Mouse (Mus musculus) neutrophil, adult 65 days (primary cell): ENCODE data around the gene Aven. TPM values are rescaled to one million over a fixed set of nuclear protein-coding genes. Genes with fewer than 3 reads are reported as not detected.

Experiments
- total RNA-seq: library from RNA; stranded (reverse); gene quantifications from 2 replicates; pipeline ENCODE4 v1.2.4, GENCODE M21; 2023

Gene Aven
- 3.1 and 4.3 TPM in 2 replicates for total RNA-seq

GRCm38 (mm10) chr2:112492856-112493538, at the start of gene Aven:
Aven (plus strand) TSS chr2:112492964.

GRCm38 (mm10) chr2:112454862-112455564, 37.8 kb upstream of the Aven start, which contains the start of gene Emc7:
Emc7 (plus strand) TSS chr2:112454997.

GRCm38 (mm10) chr2:112480669-112481068, 12.1 kb upstream of the Aven start, which contains the start of gene Chrm5:
Chrm5 (minus strand) TSS chr2:112480769.

Other genes with a start within 250 kb of the Aven start
- not detected in 2 replicates for gene Nutm1, start 233.7 kb upstream of the Aven start, total RNA-seq
- gene Nop10, start 231.0 kb upstream of the Aven start, total RNA-seq: 13.9 and 14.8 TPM in 2 replicates
- gene Slc12a6, start 227.1 kb upstream of the Aven start, total RNA-seq: 187 and 220 TPM in 2 replicates
- not detected in 2 replicates for gene Gm21985, start 226.7 kb upstream of the Aven start, total RNA-seq
- 15.4 and 16.9 TPM in 2 replicates for gene Emc4, start 124.9 kb upstream of the Aven start, total RNA-seq
- 5.9 and 9.1 TPM in 2 replicates for gene Katnbl1, start 113.8 kb upstream of the Aven start, total RNA-seq
- gene Emc7, start 38.0 kb upstream of the Aven start, total RNA-seq: 9.0 and 11.2 TPM in 2 replicates
- not detected in 2 replicates for gene Chrm5, start 12.2 kb upstream of the Aven start, total RNA-seq